Mouse (Mus musculus) olfactory bulb, adult 2 months (tissue): Measurements from ENCODE around the gene Gramd4. TPM values are rescaled to one million over a fixed set of nuclear protein-coding genes. Genes with fewer than 3 reads are reported as not detected.

Source experiments
- H3K27ac ChIP-seq: fragments of 200-500 bp; 2 replicates; pipeline ENCODE4 v1.5.1; 2012; ENCODE audit warnings: low read depth, low read length; ENCODE audit not compliant: insufficient read depth
- H3K4me1 ChIP-seq: fragments of 200-500 bp; 2 replicates; pipeline ENCODE4 v1.6.1; 2012; ENCODE audit warnings: low read length; ENCODE audit not compliant: control insufficient read depth, insufficient read depth
- H3K4me3 ChIP-seq: fragments of 200-500 bp; 2 replicates; pipeline ENCODE4 v1.5.1; 2012; ENCODE audit warnings: mild to moderate bottlenecking, low read depth, low read length, moderate library complexity; ENCODE audit not compliant: insufficient read depth
- CTCF ChIP-seq: fragments of 200-500 bp; IDR thresholded peaks from 2 replicates; pipeline ENCODE4 v1.5.1; 2012; ENCODE audit warnings: low read depth, mild to moderate bottlenecking, low read length, moderate library complexity; ENCODE audit not compliant: insufficient read depth
- POLR2A ChIP-seq: fragments of 200-500 bp; IDR thresholded peaks from 2 replicates; pipeline ENCODE4 v1.6.1; 2012; ENCODE audit warnings: mild to moderate bottlenecking, low read depth, low read length, moderate library complexity; ENCODE audit not compliant: insufficient read depth
- WGBS: fragments of 180-500 bp; shearing (Covaris S2); methylation state at CpG from one replicate; pipeline ENCODE4 v1.1.7; 2018; 5-methylcytosine and 5-hydroxymethylcytosine counted together
- polyA plus RNA-seq: library from polyadenylated mRNA; stranded (reverse); fragments of >200 nt; gene quantifications from 2 replicates; pipeline ENCODE4 v1.2.4, GENCODE M21; 2012; ENCODE audit warnings: low replicate concordance; ENCODE audit not compliant: missing spikeins, insufficient read depth, insufficient read length

Gene Gramd4
- polyA plus RNA-seq, 1 experiment, result not detected

DNA sequence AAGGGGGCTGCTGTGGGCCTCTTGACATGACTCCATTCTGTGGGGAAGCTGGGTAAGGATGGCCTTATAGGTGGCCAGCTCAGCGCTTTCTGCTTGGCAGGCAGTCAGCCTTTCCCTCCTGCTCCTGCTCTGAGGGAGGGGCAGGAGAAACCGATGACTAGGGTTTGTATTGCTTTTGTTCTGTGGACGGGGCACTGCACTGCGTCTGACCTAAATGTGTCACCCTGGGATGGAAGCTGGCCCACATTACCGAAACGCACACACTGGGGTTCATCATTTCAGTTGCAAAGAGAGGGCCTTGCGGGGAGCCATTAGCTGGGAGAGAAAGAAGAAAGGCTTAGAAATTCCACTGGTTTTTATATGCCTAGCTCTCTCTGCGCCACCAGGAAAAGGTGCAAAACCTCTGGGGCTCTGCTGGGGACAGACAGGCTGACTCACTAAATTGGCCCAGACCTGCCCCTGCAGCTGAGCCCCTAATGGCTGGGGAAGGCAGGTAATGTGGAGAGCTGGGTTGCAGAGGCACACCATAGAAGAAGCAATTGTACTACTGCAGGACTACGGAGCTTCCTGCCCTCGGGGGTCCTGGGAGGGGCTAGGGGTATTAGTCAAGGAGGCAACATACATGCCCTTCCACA is 55.3 kb downstream of the Gramd4 start:
- peaks cover 46% of the 10 kb centered on the region for H3K4me1 ChIP-seq
- 33% methylated on average over 10 of the region's 10 CpGs for WGBS
- H3K27ac ChIP-seq, result peak overlapping the region; percentile 49
- no peak overlapping the region for H3K4me3 ChIP-seq
- TF ChIP-seq POLR2A (no peak), CTCF (no peak)

DNA sequence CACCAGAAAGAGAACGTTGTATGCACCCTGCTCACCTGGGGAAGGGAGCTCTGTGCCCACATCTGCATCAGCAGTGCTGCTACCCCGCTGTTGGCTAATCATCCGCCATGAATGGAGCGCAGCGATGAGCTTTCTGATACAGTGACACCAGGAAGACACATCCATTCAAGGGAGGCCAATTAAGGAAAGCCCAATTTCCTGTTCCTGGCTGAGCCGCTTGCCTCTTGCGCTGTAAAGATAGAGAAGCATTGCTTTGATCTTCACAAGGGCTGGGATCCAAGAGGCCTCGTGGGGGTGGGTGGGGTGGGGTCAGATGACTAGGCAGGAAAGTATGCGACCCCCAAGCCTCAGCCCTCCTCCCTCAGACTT is 55.8 kb downstream of the Gramd4 start:
- WGBS, result 26% methylated on average over 9 of the region's 9 CpGs
- H3K4me1 ChIP-seq, result peaks cover 47% of the 10 kb centered on the region
- TF ChIP-seq CTCF (no peak), POLR2A (no peak)
- H3K27ac ChIP-seq, result peak overlapping the region; percentile 49; the same call in 1 of the 2 replicates
- no peak overlapping the region for H3K4me3 ChIP-seq

DNA sequence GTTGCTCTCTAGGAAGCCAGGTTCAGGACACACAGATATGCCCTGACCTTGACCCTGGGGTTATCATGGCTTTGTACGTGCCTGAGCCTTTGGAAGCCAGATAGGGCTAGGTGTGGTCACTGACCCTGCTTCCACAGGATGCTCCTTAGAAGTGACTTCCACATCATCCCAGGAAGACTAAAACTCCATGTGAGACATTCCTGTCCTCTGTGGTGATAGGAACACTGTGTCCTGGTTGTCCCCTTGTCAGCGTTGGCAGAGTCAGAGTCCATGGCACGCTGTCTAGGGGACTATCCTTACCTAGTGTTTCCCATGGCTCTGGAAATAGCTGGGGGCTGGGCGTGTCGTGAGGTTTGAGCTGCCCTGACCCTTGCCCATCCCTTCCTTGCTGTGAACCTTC is 58.9 kb downstream of the Gramd4 start:
- 87% methylated on average over 5 of the region's 5 CpGs for WGBS
- Histone ChIP-seq H3K27ac (no peak overlapping the region), H3K4me1 (peaks cover 28% of the 10 kb centered on the region), H3K4me3 (no peak overlapping the region)
- TF ChIP-seq POLR2A (no peak), CTCF (no peak)

DNA sequence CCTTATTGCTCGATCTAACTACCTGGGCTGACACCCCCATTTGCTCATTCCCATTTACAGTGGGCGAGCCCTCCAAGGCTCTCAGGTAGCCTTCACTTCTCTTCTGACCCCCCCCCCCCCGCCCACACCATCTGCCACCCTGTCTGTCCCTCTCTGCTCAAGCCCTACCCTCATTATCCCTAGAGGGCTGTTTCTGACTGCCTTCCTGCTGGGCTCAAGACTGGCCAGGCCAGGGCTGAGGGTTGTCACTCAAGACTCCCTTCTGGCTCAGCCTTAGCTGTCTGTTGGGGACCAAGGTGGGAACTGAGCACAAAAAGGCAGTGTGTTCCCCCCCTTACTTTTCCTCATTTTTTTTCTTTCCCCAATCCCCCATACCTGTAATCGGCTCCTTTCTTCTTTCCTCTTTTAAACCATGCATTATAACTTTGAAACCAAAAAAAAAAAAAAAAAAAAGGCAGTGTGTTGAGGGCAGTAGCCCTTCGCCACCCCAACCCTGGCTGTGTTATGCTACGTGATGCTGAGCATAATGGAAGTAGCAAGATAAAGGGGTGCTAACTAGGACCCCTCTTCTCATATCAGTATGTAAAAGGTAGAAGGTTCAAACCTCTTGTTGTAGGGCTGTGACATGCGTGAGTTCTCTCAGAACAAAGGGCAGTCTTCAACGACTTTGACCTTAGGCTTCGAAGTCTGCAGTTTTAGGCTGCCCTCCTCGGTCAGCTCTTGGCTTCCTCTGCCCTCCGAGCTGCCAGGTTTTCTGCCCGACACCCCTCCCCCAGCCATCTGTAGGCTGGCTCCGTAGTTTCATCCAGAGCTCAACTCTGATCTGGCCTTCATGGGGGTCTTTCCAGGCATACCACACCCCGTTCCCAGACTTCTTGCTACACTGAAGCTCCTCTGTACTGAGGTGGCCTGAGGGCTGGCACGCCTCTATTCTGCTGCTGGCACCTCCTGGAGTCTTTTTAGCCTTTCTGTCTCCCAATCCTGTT is 59.9 kb downstream of the Gramd4 start:
- 65% methylated on average over 15 of the region's 15 CpGs for WGBS
- no peak overlapping the region for H3K4me3 ChIP-seq
- H3K27ac ChIP-seq, result no peak overlapping the region
- no peak for TF ChIP-seq CTCF
- TF ChIP-seq POLR2A, result no peak
- H3K4me1 ChIP-seq, result peaks cover 33% of the 10 kb centered on the region

DNA sequence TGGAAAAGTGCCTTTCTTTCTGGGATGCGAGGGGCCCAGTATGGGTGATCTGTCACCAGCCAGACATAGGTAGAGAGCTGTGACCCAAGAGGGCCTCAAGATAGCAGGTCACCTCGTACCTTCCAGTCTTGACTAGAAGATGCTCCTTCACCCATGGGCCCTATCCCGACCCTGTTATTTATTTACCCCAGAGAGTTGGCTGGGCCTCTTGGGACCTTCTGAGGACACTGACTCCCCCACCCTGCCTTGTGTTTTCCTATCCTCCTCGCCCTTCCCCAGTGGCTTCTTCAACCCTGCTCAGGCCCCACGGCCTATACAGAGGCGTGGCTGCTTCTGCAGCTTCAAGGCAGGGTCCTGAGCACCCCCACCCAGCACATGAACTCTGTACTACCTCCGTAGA is 61.7 kb downstream of the Gramd4 start:
- H3K27ac ChIP-seq, result no peak overlapping the region
- peaks cover 26% of the 10 kb centered on the region for H3K4me1 ChIP-seq
- no peak overlapping the region for H3K4me3 ChIP-seq
- TF ChIP-seq CTCF, result no peak
- no peak for TF ChIP-seq POLR2A
- WGBS, result 91% methylated on average over 7 of the region's 7 CpGs

DNA sequence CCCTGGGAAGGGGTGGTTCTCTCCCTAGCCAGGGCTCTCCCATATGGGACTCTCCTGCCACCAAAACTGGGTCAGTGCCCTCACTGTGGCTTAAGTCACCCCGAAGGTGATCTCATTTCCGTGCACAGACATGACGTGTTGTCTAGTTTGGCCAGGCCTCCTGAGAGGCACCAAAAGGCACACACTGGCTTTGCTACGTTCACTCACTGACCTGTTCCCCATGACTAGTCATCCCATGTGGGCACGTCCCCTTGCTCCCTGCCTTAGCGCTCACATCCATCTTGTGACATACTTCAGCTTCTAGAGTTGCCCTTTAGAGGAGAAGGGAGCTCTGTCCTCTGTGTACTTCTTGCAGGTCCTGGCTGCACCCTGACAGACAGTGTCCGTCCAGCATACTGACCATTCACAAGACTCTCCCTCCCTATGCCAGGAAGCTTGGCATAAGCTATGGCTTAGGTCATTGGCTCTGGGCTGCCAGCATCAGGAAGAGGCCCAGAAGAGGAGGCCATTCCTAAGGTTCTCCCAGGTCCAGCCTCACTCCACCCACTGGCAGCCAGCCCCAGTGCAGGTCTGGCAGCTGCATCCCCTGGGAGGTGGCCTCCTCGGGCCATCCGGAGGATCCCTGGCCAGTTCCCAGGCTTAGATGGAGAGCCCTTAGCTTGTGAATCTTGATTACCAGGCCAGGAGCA is 64.9 kb downstream of the Gramd4 start:
- peaks cover 22% of the 10 kb centered on the region for H3K4me1 ChIP-seq
- H3K27ac ChIP-seq, result no peak overlapping the region
- H3K4me3 ChIP-seq, result no peak overlapping the region
- 67% methylated on average over 9 of the region's 9 CpGs for WGBS
- TF ChIP-seq POLR2A, result no peak
- no peak for TF ChIP-seq CTCF

DNA sequence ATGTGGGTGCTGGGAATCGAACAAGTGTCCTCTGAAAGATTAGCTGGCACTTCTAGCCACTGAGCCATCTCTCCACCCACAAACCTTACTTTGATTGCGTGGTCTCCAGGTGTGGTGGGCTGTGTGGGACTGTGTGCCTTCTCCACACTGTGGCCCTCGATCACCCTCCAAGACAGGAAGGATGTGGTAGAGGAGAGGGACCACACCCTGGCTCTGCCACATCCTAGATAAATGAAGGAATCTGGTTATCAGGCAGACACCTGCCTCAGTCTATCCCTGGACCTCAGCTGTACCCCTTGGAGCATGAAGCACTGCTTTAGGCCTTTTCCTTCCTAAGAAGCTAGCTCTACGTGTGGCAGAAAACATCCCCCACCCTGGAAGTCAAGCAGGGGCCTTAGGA is 65.9 kb downstream of the Gramd4 start:
- TF ChIP-seq POLR2A, result no peak
- TF ChIP-seq CTCF, result no peak
- Histone ChIP-seq H3K4me1 (peaks cover 13% of the 10 kb centered on the region; the same call in 1 of the 2 replicates), H3K4me3 (no peak overlapping the region), H3K27ac (no peak overlapping the region)
- WGBS, result 95% methylated on average over 4 of the region's 4 CpGs

DNA sequence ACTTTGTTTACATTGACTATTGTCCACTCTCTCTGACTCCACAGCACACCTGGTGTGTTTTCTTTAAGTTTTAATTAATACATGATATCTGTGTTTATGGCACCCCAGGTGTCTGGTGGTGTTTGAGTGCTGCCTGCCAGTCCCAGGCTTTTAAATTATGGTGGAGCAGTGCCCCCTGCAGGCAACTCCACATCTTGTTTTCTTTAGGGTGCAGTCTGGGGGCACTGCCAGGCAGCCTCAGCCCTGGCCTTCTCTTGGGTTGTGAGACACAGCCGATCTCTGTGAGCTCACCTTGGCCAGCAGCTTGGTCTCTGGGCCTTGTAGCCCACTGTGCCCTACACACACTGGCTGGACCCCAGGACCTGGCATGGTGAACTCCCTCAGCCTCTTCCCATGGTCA is 66.9 kb downstream of the Gramd4 start:
- WGBS, result 17% methylated on average over 1 of the region's 1 CpGs
- peaks cover 13% of the 10 kb centered on the region; the same call in 1 of the 2 replicates for H3K4me1 ChIP-seq

More for the DNA sequence above, 66.9 kb downstream of the Gramd4 start:
- no peak overlapping the region for H3K27ac ChIP-seq
- TF ChIP-seq POLR2A, result no peak
- TF ChIP-seq CTCF, result peak; percentile 55; the same call in 1 of the 2 replicates
- no peak overlapping the region for H3K4me3 ChIP-seq
